Mouse (Mus musculus): Measurements from ENCODE around the gene Ltf.

Gene Ltf

GRCm38 (mm10) chr9:111019022-111019421 lies at the start of gene Ltf:
Gene Ltf, plus strand, starts transcription at chr9:111019271.
- DNase-seq: no peak

- no peak for DNase-seq
Observed at GRCm38 (mm10) chr9:110979411-110979810, 39.7 kb upstream of the Ltf start.

- DNase-seq: no peak
Observed at GRCm38 (mm10) chr9:110982351-110982750, 36.7 kb upstream of the Ltf start.

GRCm38 (mm10) chr9:110984096-110984495 lies 35.0 kb upstream of the Ltf start:
- no peak for DNase-seq

GRCm38 (mm10) chr9:110985541-110985940 lies 33.5 kb upstream of the Ltf start:
- DNase-seq: no peak

GRCm38 (mm10) chr9:110985951-110986350 lies 33.1 kb upstream of the Ltf start:
- DNase-seq: no peak

- DNase-seq: no peak
Observed at GRCm38 (mm10) chr9:110987331-110987730, 31.7 kb upstream of the Ltf start.

- DNase-seq: no peak
Observed at GRCm38 (mm10) chr9:110988078-110988477, 31.0 kb upstream of the Ltf start.

GRCm38 (mm10) chr9:110989141-110989540 lies 29.9 kb upstream of the Ltf start:
- DNase-seq: no peak

GRCm38 (mm10) chr9:110989543-110989942 lies 29.5 kb upstream of the Ltf start:
- DNase-seq: peak in 1 of 2 experiments; percentile 46

GRCm38 (mm10) chr9:110990204-110990603 lies 28.9 kb upstream of the Ltf start, which contains the start of gene Rtp3:
Gene Rtp3, minus strand, starts transcription at chr9:110990583.
- DNase-seq: peak; percentile 81 to 83

- peak; percentile 16 to 41 for DNase-seq
Observed at GRCm38 (mm10) chr9:110993281-110993709, 25.8 kb upstream of the Ltf start.

- DNase-seq: peak; percentile 88 to 92
Observed at GRCm38 (mm10) chr9:110994716-110995172, 24.3 kb upstream of the Ltf start.

GRCm38 (mm10) chr9:110997245-110997644 lies 21.8 kb upstream of the Ltf start:
- DNase-seq: peak; percentile 78 to 88

- DNase-seq: peak in 1 of 2 experiments; percentile 38
Observed at GRCm38 (mm10) chr9:110999056-110999455, 20.0 kb upstream of the Ltf start.

- peak; percentile 68 to 82 for DNase-seq
Observed at GRCm38 (mm10) chr9:110999856-111000255, 19.2 kb upstream of the Ltf start.

- no peak for DNase-seq
Observed at GRCm38 (mm10) chr9:111001621-111002020, 17.4 kb upstream of the Ltf start.

GRCm38 (mm10) chr9:111003279-111003678 lies 15.8 kb upstream of the Ltf start:
- no peak for DNase-seq

GRCm38 (mm10) chr9:111006544-111006943 lies 12.5 kb upstream of the Ltf start:
- DNase-seq: no peak

- no peak for DNase-seq
Observed at GRCm38 (mm10) chr9:111009763-111010162, 9.3 kb upstream of the Ltf start.

- DNase-seq: peak; percentile 56 to 63
Observed at GRCm38 (mm10) chr9:111011550-111011949, 7.5 kb upstream of the Ltf start.

GRCm38 (mm10) chr9:111012041-111012440 lies 7.0 kb upstream of the Ltf start:
- peak; percentile 56 to 63 for DNase-seq

- peak in 1 of 2 experiments; percentile 14 for DNase-seq
Observed at GRCm38 (mm10) chr9:111015658-111016057, 3.4 kb upstream of the Ltf start.

GRCm38 (mm10) chr9:111026791-111027190 lies 7.7 kb downstream of the Ltf start:
- DNase-seq: no peak

GRCm38 (mm10) chr9:111033717-111034116 lies 14.6 kb downstream of the Ltf start:
- DNase-seq: no peak

All from kidney, postnatal 36 days (tissue).